Mouse (Mus musculus): ENCODE results near the gene D430041D05Rik.

- TF ChIP-seq CTCF (IDR thresholded peaks at IDR 0.05; ENCODE audit: borderline replicate concordance, extremely low read depth, insufficient read depth, insufficient read length) (no peak), POLR2A (IDR thresholded peaks at IDR 0.05; ENCODE audit: borderline replicate concordance, extremely low read depth, insufficient read depth, insufficient read length, poor library complexity, severe bottlenecking) (no peak)
Measured at GRCm38 (mm10) chr2:104356531-104356930, 54.3 kb downstream of the D430041D05Rik start.
